Mouse (Mus musculus) urinary bladder, adult 2 months (tissue): ENCODE data around the gene Olfr692. TPM values are rescaled to one million over a fixed set of nuclear protein-coding genes. Genes with fewer than 3 reads are reported as not detected.
"Not testable (repeated sequence)": the region's sequence is repeated elsewhere in the genome, so short reads cannot be mapped to it uniquely, and the experiment has no call there.

Source experiments
- DNase-seq: peaks from one replicate; pipeline ENCODE4 v3.0.0; 2022; ENCODE audit warnings: low spot score
- polyA plus RNA-seq: library from polyadenylated mRNA; depleted of rRNA; stranded (reverse); fragments of >200 nt; gene quantifications from 2 replicates; pipeline ENCODE4 v1.2.3, GENCODE M21; 2012; rRNA removed

Gene Olfr692
- polyA plus RNA-seq: not detected in 2 replicates

DNA sequence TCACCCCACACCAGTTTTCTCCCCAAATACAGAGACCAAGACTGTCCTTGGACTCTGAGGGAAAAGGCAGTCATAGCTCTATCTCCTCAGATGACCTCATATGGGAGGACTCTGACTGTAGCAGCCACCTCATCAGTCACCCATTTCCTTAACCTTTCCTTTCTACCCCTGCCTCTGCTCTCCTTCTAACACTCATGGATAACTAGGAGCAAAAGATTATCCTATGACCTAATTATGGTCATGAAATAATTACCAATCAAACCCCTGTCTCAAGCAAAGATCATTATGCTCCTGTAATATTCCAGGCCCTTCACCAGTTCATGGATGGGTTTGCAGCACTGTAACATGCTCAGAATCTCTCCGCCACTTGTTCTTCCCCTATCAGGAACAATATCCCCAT is at the start of gene Olfr692:
TSS of gene Olfr692 (plus strand) at position 301 of the 400 bp plus-strand sequence.
- no peak for DNase-seq

DNA sequence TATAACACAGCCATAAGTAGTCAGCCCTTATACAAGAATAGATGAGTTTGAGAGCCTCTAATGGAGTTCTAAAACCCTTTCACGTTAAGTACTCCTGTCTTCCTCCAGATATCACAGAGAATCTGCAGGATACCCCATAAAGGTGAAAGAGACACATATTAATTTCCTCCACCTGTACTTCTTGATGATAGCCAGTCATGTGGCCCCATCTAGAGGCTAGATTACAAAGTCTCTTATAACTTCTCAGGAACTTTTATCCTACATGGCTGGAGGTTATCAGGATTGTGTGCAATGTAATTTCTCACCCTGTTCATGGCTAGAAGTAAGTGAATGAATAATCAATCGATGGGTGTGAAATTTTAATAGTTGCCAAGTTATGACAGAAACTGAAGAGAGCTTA is 42.7 kb upstream of the Olfr692 start:
- DNase-seq: no peak

DNA sequence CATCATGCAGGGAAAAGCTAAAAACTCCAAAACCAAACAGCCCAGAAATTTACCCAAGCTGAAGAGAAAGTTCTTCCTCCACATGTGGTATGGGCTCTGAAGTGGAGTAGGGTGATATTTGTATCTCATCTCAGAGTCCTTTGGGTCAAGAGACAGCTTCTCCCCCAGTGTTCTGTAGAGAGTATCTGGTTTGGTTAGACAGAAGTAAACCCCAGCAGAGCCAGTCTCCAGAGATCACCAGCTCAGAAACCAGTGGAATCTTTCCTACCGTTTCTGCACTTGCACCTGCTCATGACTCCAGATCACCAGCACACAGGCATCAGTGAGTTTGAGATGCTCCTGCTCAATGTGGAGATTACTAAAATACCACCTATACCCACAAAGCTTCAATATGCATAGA is 34.0 kb upstream of the Olfr692 start, which contains the start of gene Olfr690:
TSS of gene Olfr690 (minus strand) at position 101 of the 400 bp plus-strand sequence.
- no peak for DNase-seq

DNA sequence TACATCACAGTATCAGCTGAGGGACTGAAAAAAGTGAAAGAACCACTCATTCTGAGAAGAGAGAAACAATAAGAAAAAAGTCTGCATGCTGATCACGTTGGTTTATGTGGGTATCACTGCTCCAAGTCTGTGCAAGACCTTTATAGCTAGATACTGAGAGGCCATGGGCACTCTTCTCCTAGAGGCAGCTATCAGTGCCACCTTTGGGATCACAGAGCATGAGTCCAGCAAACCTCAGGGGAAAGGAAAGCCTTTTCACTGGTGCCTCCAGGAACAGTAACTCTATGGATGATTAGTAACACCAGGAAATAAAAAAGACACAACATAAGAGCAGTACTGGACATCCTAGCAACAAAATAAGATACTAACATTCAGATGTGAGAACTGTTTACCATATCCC is 25.9 kb upstream of the Olfr692 start, which contains the start of gene Olfr691:
TSS of gene Olfr691 (minus strand) at position 101 of the 400 bp plus-strand sequence.
- no peak for DNase-seq

DNA sequence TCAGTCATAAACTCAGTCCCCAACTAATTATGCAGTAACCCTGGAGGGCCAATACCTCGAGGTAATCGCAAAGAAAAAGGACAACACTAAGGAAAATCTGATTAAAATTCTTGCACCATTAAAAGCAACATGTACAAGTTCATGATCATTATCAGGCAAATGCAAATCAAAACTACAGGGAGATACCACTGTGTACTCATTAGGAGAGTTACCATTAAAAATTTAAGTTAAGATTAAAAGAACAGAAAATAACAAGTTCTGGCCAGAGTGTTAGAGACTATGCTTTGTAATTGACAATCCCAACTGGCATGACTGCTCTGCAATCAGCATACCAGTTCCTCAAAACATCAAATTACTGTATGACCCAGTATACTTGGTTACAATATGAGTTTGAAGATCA is 25.3 kb upstream of the Olfr692 start:
- no peak for DNase-seq

DNA sequence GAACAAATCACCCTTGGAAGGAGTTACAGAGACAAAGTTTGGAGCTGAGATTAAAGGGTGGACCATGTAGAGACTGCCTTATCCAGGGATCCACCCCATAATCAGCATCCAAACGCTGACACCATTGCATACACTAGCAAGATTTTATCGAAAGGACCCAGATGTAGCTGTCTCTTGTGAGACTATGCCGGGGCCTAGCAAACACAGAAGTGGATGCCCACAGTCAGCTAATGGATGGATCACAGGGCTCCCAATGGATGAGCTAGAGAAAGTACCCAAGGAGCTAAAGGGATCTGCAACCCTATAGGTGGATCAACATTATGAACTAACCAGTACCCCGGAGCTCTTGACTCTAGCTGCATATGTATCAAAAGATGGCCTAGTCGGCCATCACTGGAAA is 12.0 kb upstream of the Olfr692 start:
- DNase-seq: not testable (repeated sequence)

DNA sequence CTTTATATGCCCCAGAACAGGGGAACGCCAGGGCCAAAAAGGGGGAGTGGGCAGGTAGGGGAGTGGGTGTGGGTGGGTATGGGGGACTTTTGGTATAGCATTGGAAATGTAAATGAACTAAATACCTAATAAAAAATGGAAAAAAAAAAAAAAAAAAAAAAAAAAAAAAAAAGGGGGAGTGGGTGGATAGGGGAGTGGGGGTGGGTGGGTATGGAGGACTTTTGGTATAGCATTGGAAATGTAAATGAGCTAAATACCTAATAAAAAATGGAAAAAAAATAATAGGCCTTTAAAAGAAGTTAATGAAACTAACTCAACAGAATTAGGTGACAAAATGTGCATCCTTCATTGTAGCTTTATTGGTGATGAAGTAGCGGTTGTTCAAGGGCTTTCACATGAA is 11.5 kb upstream of the Olfr692 start:
- DNase-seq: not testable (repeated sequence)

DNA sequence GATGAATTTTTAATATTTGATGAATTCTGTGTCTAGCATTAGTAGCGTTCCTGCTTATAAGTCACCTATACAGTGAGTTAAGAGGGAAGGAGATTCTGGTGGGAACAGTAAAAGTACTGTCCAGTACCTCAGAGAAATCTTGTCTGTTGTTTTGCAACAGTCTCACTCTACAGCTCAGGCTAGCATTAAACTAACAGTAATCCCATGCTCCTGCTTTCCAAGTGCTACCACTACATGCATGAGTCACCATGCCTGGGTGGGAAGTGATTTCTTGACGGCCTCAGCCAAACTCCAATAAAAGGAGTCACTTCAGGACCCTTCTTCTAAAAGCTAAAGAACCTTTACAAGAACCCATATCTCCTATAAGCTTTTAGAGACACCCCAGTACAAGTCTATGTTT is 6.3 kb upstream of the Olfr692 start:
- DNase-seq: no peak

DNA sequence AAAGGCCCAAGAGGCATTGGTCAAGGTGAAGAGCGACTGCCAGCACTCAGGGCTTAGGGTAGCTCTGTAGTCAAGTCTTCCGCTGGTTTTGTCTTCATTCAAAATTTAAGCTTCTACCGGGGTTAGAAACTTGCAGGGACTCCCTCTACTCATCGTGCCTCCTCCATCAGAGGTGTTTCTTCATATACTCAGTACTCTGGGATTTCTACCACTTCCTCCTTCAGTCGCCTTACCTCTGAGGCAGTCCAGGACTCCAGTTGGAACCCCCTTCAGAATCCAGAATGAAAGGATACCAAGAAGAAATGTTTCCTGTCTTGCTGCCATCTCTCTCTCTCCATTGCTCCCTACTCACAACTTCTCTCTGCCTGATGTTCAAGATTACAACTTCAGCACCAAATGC is 762 bp upstream of the Olfr692 start:
- no peak for DNase-seq

DNA sequence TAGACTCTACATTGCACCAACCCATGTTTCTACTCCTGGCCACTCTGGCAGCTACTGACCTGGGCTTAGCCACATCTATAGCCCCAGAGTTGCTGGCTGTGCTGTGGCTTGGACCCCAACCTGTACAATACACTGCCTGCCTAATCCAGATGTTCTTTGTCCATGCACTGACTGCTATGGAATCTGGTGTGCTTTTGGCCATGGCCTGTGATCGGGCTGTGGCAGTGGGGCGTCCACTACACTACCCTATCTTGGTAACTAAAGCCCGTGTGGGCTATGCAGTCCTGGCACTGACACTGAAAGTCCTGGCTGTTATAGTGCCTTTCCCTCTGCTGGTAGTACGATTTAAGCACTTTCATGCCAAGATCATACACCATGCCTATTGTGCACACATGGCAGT is 491 bp downstream of the Olfr692 start:
- no peak for DNase-seq

DNA sequence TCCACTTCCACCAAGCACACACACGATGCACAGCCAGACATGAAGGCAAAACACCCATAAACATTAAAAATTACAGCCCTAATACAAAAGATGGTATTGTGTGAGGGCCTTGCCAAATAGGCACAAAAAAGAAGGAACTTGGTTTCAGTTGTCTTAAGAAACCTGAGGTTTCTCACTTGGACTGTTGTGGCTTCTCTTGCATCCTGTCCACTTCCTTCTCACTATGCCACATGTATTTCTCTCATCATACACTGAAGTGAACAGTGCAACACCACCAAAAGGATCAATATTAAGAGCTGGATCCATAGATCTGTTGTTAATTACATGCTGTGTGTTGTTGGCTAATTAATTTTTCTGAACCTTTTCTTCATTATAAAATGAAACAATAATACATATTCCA is 4.9 kb downstream of the Olfr692 start:
- DNase-seq: no peak

DNA sequence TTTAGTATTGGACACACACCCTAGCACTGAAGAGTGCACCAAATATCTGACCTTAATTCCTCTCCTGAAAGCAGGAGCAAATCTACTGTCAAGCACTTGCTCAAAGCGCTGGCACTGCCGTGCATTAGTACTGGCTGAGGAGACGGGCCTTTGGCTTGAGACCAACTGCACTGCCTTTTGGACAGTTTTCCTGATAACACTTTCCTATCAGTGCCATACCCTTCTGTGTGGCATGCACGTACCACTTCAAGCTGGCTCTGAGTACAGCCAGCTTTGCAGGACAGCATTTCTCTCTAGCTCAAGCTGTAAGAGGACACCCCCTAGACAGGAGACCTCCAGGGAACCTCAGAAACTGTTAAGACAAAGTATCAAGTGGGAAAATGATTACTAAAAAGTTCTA is 5.5 kb downstream of the Olfr692 start:
- no peak for DNase-seq

DNA sequence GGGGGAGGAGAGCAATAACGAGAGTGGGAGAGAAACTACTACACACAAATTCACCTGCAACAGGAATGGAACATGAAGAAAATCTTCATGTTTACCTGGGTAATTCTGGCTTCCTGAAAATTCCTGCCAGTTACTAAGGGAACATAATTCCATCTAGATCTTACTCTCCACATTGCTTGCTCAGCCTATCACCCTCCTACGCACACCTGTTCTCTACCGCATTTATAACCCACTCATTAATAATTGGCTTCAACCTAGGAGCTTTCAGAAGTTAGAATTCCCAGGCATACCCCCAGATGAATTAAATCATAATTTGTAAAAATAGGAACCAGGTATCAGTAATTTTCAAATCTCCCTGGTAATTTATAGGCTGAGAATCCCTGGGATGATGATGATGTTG is 5.9 kb downstream of the Olfr692 start:
- no peak for DNase-seq

DNA sequence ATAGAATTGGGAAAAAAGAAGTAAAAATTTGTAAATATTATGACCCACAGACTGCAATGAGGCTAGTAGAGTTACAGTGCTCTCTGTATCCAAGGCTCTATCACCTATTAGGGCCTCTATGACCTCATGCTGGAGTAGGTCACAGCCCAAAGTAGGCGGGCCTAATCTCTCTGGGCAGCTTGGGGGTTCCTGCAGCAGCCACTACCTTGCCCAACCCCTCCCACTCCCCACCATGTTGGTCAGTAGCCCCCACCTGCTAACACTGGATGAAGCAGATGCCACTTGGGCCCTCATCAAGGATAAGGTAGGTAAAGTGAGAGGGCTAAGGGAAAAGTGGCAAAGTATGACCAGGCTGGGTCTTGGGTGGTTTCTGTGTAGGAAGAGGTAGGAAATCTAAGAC is 6.8 kb downstream of the Olfr692 start, which contains the start of gene Gm5901:
TSS of gene Gm5901 (plus strand) at position 173 of the 400 bp plus-strand sequence.
- DNase-seq: no peak

DNA sequence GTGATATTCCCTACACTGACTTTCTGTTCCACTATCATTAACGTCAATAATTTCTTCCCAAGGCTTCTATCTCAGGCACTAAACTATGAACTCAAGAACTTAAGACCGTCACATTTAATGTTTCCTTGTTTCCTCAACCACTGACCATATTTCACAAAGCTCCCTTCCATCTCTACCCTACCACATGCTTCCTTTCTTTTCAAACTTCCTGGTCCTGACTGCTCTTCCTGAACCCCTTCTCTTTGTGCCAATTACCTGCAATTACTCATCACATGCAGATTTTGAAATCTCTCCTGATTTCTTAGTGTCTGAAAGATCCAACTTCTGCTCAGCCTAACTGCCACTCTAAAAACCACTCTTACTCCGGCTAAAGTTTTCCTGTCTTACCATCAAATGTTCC is 12.3 kb downstream of the Olfr692 start:
- DNase-seq: no peak

DNA sequence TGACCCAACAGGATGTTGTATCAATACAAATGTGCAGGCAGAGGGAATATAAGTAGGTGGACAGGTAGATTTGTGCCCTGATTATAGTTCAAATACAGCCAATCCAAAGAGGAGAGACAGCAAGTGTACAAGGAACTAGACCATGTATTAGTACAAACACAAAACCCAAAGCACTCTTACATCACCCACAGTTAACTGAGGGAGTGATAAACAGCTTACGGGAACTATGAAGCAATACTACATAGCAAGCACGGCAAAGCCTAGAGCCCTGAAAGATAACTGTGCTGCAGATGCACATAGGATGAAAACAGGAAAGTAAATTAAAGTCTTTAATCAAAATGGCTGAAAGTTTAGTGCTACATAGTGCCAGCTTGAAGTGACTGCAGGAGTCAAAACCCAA is 19.7 kb downstream of the Olfr692 start:
- no peak for DNase-seq

DNA sequence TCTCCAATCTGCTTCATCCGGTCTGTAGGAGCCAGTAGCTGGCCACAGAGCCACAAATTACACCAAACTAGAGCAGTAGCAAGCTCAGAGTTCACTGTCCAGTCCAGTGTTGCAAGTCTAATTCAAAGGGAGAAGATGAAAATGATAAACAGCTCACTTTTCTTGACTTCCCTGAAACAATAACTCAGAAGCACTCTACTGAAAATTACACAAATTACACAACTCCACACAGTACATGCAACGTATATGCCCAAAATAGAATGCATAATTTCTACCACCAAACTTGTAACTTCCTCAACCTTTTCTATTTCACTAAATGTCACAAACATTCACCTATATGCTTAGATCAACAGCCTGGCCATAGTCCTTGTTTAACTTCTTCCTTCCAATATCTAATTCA is 22.2 kb downstream of the Olfr692 start:
- no peak for DNase-seq

DNA sequence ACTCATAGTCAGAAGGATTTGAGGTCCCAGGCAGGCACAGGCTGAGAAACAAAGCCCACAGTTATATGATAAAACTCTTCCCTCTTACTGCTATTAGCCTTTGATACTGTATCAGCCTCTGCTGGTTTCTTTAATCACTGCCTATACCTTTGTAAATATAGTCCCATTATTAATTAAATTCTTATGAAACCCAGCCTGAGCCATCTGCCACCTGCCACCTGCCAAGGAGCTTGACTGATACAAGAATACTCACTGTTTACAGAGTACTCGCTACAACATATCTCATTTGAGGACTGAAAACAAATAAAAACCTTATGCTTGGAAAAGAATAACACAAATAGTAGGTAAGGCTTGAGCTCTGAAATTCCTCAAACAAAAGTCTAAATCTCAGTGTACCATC is 26.6 kb downstream of the Olfr692 start:
- DNase-seq: no peak

DNA sequence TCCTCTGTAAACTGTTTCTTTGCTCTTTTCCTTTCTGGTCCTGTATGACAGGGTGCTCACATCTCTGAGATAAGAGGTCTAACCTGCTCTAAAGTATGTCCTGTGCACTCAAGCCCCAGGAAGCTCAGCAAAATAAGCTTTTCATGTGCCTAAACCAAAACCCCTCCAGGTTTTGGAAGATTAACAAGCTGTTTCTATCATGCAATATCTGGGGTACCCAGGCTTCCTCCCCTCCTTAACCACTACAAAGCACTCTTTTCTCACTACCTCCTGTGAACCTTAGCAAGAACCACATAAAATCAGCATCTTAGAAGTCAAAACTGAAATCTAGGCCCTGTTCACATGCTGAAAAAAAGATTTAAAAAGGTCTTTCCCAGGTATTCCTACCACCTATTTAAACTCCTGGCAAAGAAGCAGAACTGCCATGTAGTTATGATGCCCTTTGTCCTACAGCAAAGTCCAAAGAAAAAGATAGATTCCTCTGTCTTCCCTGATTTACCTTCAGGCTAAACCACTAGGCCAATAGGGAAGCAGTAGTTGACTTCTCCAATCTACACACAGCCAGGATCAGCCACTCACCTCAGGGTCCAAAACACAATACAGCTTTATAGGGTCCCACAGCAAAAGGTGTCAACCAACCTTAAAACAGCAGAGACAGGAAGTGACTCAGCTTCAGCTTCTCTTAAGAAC is 27.2 kb downstream of the Olfr692 start:
- DNase-seq: no peak

DNA sequence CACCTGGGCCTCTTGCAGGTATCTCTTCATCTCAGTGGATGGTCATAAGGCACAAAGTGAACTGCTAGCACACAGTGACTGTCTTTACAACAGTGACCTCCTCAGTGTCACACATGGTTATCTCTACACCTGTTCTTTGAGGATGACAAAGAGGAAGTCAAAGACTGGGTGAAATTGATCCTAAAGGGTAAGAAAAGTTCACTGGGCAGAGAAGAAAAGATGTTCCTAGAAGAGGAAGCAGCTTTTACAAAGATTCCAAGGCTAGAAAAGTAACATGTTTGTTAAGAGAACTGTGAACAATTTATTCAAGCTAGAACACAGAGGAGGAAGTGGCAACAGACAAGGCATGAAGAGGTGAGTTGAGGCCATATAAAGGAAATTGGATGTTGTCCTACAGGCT is 28.1 kb downstream of the Olfr692 start:
- no peak for DNase-seq

DNA sequence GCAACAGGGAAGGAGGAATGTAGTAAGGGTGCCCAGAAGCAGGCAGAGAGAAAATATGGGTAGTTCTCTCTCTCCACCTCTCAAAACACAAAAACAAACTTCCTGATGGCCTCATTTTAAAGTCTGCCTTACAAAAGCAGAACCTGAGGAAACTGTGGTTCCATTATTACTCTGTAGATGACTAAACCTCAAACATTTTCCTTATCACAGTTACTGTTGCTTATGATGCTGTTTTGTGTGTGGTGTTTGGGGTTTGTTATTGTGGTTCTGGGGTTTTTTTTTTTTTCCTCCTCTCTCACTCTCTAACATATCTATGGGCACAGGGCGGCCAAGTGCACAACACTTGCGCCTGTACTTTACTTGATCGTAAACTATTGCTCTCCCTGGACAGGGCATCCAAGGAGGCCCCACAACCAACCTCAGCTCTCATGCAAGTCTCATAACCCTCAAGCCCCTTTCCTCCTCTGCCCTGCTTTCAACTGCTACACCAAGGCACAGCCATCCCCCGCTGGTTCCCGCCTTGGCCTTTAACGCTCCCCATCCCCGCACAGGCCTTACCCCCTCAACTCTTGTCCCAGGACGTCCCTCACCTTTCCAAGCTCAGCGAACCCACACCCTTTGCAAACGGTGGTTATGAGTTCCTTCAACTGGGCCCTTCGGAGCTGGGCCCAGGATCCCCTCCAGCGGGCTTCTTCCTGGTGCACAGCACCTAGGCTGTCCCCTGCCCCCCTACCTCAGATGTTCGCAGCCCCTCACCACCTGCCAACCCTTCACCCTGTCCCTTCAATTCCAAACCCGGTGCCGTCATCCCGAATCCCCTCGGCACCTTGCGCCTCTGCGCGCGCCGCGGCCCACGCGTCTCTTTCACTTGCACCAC is 31.3 kb downstream of the Olfr692 start:
- DNase-seq: no peak

DNA sequence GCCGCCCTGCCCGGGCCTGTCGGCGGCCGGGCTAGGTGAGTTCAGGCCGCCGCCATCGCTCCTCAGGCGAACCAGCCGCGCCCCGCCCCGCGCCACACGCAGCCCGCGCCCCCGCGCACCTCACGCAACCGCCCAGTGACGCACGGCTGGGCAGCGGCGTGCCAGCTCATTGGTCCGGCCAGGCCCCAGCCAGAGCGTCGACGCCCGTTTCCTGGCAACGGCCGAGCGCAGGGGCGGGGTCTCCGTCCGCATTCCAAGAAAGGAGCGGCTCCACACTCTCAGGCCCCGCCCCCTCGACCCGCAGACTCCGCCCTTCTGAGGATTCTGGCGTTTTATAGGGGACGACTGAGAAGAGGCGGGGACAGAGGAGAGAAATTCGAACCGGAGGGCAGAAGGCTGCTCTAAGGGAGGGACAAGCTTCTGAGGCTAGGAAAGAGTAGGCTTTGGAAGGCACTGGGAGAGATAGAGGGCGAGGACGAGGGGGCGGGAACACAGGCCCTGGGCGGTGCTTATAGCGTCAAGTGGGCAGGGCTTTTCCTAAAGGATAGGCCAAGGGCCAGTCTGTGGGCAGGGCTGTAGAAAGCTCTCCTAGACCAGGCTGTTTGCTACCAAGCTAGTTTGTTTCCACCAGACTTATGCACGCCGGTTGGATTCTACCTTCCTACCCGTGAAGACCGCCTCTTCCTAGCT is 32.0 kb downstream of the Olfr692 start, which contains the start of gene Fam160a2:
TSS of gene Fam160a2 (minus strand) at position 120 of the 690 bp plus-strand sequence.
- peak; percentile 93 for DNase-seq
